Mouse (Mus musculus) midbrain, embryonic 14.5 days (tissue): ENCODE measurements at regions not wholly inside any gene's neighbourhood (a gene's known extent, or its start where the extent isn't known, plus 50 kb on each side); places are given as distances from the start of the nearest gene placed in this dataset.

Source experiments
- ATAC-seq: fragments of 200-750 bp; cut with Nextera tagmentation; 2 replicates; pipeline ENCODE4 v1.8.0; 2017; ENCODE audit warnings: moderate number of reproducible peaks, moderate library complexity; ENCODE audit not compliant: low FRiP score, low TSS enrichment
- DNase-seq: peaks from one replicate; pipeline ENCODE4 v3.0.0-alpha.2; 2015
- H3K27ac ChIP-seq: fragments of 300-500 bp; sonication (generic); replicated peaks from 2 replicates; pipeline ENCODE4 v1.5.1; 2014; ENCODE audit warnings: mild to moderate bottlenecking, low read depth, low read length, moderate library complexity
- H3K27me3 ChIP-seq: fragments of 300-500 bp; sonication (generic); 2 replicates; pipeline ENCODE4 v1.6.1; 2014; ENCODE audit warnings: low read length, control low read depth, mixed read lengths; ENCODE audit not compliant: control insufficient read depth, insufficient read depth
- H3K36me3 ChIP-seq: fragments of 300-500 bp; sonication (generic); 2 replicates; pipeline ENCODE4 v1.6.1; 2014; ENCODE audit warnings: low read length, control low read depth; ENCODE audit not compliant: control insufficient read depth, insufficient read depth
- H3K4me1 ChIP-seq: fragments of 300-500 bp; sonication (generic); 2 replicates; pipeline ENCODE4 v1.6.1; 2014; ENCODE audit warnings: mild to moderate bottlenecking, antibody characterized with exemption, low read length, control low read depth; ENCODE audit not compliant: control insufficient read depth, insufficient read depth
- H3K4me2 ChIP-seq: fragments of 300-500 bp; sonication (generic); 2 replicates; pipeline ENCODE4 v1.6.1; 2014; ENCODE audit warnings: mild to moderate bottlenecking, low read length, moderate library complexity
- H3K4me3 ChIP-seq: fragments of 300-500 bp; sonication (generic); replicated peaks from 2 replicates; pipeline ENCODE4 v1.5.1; 2014; ENCODE audit warnings: low read depth, low read length
- H3K9ac ChIP-seq: fragments of 300-500 bp; sonication (generic); replicated peaks from 2 replicates; pipeline ENCODE4 v1.6.1; 2014; ENCODE audit warnings: mild to moderate bottlenecking, low read length, moderate library complexity
- H3K9me3 ChIP-seq: fragments of 300-500 bp; sonication (generic); 2 replicates; pipeline ENCODE4 v1.6.1; 2016; ENCODE audit warnings: low read length, control low read depth, mixed read lengths; ENCODE audit not compliant: control insufficient read depth
- WGBS: fragments of 180-500 bp; shearing (Covaris S2); extraction: QIAGEN DNeasy Blood & Tissue Kit; methylation state at CpG from one replicate; pipeline ENCODE4 v1.1.7; 2014; 5-methylcytosine and 5-hydroxymethylcytosine counted together

DNA sequence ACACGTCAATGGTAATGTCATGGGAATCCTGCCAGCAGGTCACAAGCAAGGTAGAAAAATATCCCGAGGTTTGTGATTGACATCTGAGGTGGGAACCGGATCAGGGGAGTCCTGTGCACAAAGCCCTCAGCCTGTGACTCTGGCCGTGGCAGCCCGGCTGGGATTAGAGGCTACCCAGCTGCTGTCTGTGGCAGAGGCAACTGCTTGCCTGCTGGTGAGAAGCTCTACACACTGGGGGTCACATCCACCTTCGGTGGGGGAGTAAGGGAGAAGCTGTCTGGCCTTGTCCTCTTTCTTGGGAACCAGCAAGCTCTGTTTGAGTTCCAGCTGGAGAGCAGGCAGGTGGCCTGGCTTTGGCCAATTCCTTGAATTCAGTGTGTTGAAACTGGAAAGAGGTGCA, 64.3 kb upstream of the Cxcl12 start:
- Histone ChIP-seq H3K4me3 (no peak overlapping the region), H3K4me2 (no peak overlapping the region), H3K4me1 (no peaks in the 10 kb centered on the region), H3K27me3 (no peaks in the 10 kb centered on the region), H3K9me3 (no peaks in the 10 kb centered on the region), H3K9ac (no peak overlapping the region), H3K36me3 (no peaks in the 10 kb centered on the region), H3K27ac (no peak overlapping the region)
- ATAC-seq (no peak), DNase-seq (no peak)
- WGBS, result 69% methylated on average over 6 of the region's 6 CpGs

DNA sequence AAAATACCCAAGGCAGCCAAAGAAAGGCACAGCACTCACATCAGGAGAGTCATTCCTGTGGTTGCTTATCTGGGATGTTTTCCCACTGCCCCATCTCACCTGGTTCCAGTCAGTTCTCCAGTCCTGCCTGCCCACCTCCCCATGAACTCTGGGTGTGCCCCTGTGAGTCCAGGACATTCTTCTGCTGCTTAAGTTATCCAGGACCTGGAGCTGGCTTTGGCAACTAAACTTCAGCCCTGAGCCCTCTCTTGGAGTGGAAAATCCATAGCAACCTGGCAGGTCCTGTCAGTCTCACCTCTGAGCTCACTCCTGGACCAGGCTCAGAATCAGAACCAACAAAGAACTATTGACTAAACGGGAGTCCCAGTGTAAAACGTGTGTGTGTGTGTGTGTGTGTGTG, 63.9 kb upstream of the Cxcl12 start:
- H3K4me1 ChIP-seq, result no peaks in the 10 kb centered on the region
- H3K27ac ChIP-seq, result no peak overlapping the region
- WGBS, result 65% methylated on average over 2 of the region's 2 CpGs
- ATAC-seq (no peak), DNase-seq (no peak)
- H3K27me3 ChIP-seq, result no peaks in the 10 kb centered on the region
- H3K4me3 ChIP-seq, result no peak overlapping the region
- no peak overlapping the region for H3K4me2 ChIP-seq
- no peak overlapping the region for H3K9ac ChIP-seq
- no peaks in the 10 kb centered on the region for H3K9me3 ChIP-seq
- H3K36me3 ChIP-seq, result no peaks in the 10 kb centered on the region

DNA sequence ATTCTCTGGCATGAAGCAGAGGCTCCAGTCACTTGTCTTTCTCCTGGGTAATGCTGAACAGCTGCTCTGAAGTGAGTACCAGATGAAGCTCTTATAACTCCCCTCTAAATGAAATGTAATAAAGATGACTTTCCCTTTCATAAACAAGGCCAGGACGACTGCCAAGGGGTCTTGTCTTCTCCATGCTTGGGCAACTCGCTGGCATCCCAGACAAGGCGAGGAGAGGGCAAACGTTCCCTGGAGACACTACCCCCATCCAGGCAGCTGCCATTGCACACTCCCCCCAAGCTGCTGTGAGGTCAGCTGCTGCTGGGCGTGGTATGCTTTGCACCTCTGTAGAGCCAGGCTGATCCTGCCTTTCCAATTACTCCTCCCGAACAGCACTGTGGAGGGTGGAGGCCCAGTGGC, 63.1 kb upstream of the Cxcl12 start:
- Histone ChIP-seq H3K9ac (no peak overlapping the region), H3K27ac (no peak overlapping the region), H3K27me3 (no peaks in the 10 kb centered on the region), H3K9me3 (no peaks in the 10 kb centered on the region), H3K4me2 (no peak overlapping the region), H3K4me1 (no peaks in the 10 kb centered on the region), H3K4me3 (no peak overlapping the region), H3K36me3 (no peaks in the 10 kb centered on the region)
- ATAC-seq (no peak), DNase-seq (peak; percentile 60)
- 30% methylated on average over 6 of the region's 6 CpGs for WGBS

DNA sequence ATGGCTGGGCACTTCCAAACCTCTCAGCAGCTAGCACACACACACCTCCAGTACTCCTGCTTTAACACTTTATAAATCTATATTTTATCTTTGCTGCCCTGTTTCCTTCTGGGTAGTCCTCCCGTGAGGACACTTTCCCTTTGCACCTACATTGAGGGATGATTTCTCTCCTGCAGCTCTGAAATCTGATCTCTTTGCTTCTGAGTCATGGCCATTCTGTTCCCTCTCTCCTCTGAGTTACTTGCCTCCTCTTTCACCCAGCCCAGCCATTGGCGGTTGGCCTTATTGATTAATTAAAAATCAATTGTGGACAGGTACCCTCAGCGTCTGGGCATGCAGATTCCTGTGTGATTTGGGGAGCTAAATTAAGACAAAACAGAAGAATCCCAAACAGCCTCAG, 58.0 kb upstream of the Cxcl12 start:
- H3K4me2 ChIP-seq, result no peak overlapping the region
- ATAC-seq (no peak), DNase-seq (no peak)
- H3K9ac ChIP-seq, result no peak overlapping the region
- WGBS, result 71% methylated on average over 3 of the region's 3 CpGs
- H3K4me1 ChIP-seq, result no peaks in the 10 kb centered on the region
- H3K36me3 ChIP-seq, result no peaks in the 10 kb centered on the region
- H3K4me3 ChIP-seq, result no peak overlapping the region
- H3K27me3 ChIP-seq, result no peaks in the 10 kb centered on the region
- no peaks in the 10 kb centered on the region for H3K9me3 ChIP-seq
- no peak overlapping the region for H3K27ac ChIP-seq

DNA sequence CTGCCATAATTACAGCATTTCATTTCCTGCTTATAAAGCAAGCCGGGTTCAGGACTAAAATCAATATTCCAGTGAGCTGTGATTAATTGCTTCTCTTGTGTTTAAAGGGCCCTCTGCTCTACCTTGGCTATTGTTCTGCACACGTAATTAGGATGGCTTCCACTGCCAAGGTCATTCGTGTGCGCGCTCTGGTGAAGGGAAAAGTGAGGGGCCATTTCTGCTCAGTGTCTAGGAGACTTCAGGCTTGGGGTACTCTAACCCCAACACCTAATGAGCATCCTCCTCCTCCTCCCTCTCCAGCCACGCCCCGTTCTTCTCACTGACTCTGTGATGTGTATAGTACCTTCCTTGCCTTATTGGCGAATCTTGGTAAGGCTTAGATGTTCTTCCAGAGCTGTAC, 53.5 kb upstream of the Cxcl12 start:
- Histone ChIP-seq H3K9ac (no peak overlapping the region), H3K4me1 (no peaks in the 10 kb centered on the region), H3K4me2 (no peak overlapping the region), H3K27me3 (no peaks in the 10 kb centered on the region), H3K9me3 (no peaks in the 10 kb centered on the region), H3K36me3 (no peaks in the 10 kb centered on the region), H3K4me3 (no peak overlapping the region), H3K27ac (no peak overlapping the region)
- WGBS, result 83% methylated on average over 8 of the region's 8 CpGs
- DNase-seq (no peak), ATAC-seq (no peak)

DNA sequence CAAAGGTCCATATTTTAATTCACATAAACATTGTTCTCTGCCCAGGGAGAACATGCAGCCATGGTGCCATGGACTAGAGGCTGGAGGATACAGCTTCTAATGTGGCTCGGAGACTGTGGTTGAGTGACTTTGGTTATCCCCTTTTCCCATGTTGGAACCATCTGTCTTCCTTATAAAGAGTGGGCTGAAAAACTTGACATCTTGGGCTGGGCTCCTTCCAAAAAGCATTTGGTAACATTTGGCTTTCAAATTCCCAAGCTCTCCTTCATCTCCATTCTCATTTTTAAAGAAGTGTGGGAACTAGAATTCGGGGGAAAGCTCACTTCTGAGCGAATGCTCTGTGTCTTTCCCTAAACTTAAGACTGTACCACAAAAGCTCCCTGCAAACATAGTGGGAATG, 50.3 kb upstream of the Cxcl12 start:
- WGBS, result 92% methylated on average over 3 of the region's 3 CpGs
- DNase-seq, result no peak
- Histone ChIP-seq H3K27me3 (no peaks in the 10 kb centered on the region), H3K4me3 (no peak overlapping the region), H3K9me3 (no peaks in the 10 kb centered on the region), H3K9ac (no peak overlapping the region), H3K4me1 (no peaks in the 10 kb centered on the region), H3K36me3 (no peaks in the 10 kb centered on the region), H3K27ac (no peak overlapping the region), H3K4me2 (no peak overlapping the region)
- ATAC-seq, result no peak
